Mouse (Mus musculus) cerebellum, adult 2 months (tissue): ENCODE measurements around the gene Efr3b.

ENCODE experiments used
- CTCF ChIP-seq: fragments of 200-500 bp; IDR thresholded peaks from 2 replicates; pipeline ENCODE4 v1.5.1; 2011; ENCODE audit warnings: low read depth, mild to moderate bottlenecking, control low read depth, low read length, moderate library complexity, borderline replicate concordance; ENCODE audit not compliant: insufficient read depth
- POLR2A ChIP-seq: fragments of 200-500 bp; IDR thresholded peaks from 2 replicates; pipeline ENCODE4 v1.6.1; 2011; ENCODE audit warnings: low read length, control low read depth, borderline replicate concordance; ENCODE audit not compliant: insufficient read depth

DNA sequence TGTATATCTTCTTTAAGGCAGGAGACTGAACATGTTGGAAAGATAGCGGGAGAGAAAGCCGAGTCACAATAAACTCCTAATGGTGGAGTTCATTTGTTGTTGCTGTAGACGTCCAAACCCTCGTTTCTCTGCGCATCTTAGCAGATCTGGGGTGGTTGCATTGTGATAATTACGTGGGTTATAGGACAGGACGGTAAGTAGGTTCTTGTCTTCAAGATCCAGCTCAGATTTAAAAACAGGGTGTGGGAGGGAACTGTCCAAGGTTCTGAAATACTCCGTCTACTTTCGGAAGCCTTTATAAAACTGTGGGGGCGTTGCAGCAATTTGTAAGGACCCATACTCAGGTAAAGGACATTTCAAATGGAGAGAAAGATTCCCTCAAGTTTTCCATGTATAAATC lies 83.3 kb downstream of the Efr3b start:
- no peak for TF ChIP-seq CTCF
- TF ChIP-seq POLR2A = no peak
